Mouse (Mus musculus) olfactory bulb, adult 2 months (tissue): ENCODE measurements around the gene Scaper.

ENCODE experiments used
- CTCF ChIP-seq: fragments of 200-500 bp; IDR thresholded peaks from 2 replicates; pipeline ENCODE4 v1.5.1; 2012; ENCODE audit warnings: low read depth, mild to moderate bottlenecking, low read length, moderate library complexity; ENCODE audit not compliant: insufficient read depth
- POLR2A ChIP-seq: fragments of 200-500 bp; IDR thresholded peaks from 2 replicates; pipeline ENCODE4 v1.6.1; 2012; ENCODE audit warnings: mild to moderate bottlenecking, low read depth, low read length, moderate library complexity; ENCODE audit not compliant: insufficient read depth

GRCm38 (mm10) chr9:55540391-55540770, 397.5 kb downstream of the Scaper start:
- no peak for TF ChIP-seq CTCF
- no peak for TF ChIP-seq POLR2A
